Mouse (Mus musculus): ENCODE measurements at regions not wholly inside any gene's neighbourhood (a gene's known extent, or its start where the extent isn't known, plus 50 kb on each side); places are given as distances from the start of the nearest gene placed in this dataset.

DNA sequence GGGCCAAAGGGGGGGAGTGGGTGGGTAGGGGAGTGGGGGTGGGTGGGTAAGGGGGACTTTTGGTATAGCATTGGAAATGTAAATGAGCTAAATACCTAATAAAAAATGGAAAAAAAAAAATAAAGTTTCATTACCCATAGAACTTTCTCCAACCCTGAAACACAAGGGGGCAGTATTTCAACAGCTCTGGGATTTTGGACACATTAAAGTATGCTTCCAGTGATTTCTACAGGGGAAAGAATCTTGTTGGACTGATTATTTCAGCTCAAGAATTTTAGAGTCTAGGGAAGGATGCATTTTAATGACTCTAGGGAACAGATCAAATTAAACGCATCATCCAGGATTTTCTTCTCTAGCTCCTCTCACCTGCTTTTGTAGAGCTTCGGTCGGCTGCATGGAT, 345.9 kb downstream of the Nrcam start:
- intact Hi-C loops (cut with DNase I), result loop anchor here (10.0 kb wide), 2 partner anchors 510 to 710 kb away; no protein-coding TSS in a partner anchor

DNA sequence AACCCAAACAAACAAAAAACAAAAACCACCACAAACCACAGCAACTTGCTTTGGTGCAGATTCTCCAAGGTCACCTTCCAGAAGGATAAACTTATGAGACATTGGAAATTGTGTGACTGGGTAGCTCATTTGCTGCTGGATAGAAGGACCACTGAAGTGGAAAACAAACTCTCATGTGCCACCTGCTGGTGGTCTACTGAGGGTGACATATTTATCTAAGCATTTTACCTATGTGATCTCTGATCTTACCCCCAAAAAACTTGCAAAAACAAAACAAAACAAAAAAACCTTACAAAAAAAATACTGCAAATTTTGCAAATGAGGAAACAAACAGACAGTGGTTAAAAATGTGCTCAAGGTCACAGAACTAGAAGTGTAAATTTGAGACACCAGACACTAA, 346.3 kb downstream of the Nrcam start:
- intact Hi-C loops (cut with DNase I), result loop anchor here (10.0 kb wide), 2 partner anchors 510 to 710 kb away; no protein-coding TSS in a partner anchor

Data from adrenal gland (tissue).